Mouse (Mus musculus): ENCODE measurements at regions not wholly inside any gene's neighbourhood (a gene's known extent, or its start where the extent isn't known, plus 50 kb on each side); places are given as distances from the start of the nearest gene placed in this dataset.
"Not testable (repeated sequence)": the region's sequence is repeated elsewhere in the genome, so short reads cannot be mapped to it uniquely, and the experiment has no call there.

GRCm38 (mm10) chr9:115407901-115408470 is 97.8 kb upstream of the Stt3b start:
- H3K4me1 ChIP-seq, result peaks cover 39% of the 10 kb centered on the region
- TF ChIP-seq FLI1 (IDR thresholded peaks at IDR 0.05; ENCODE audit: low read length) (no peak), GATA1 (IDR thresholded peaks at IDR 0.05; ENCODE audit: borderline replicate concordance, low read length) (no peak)
- H3K9me3 ChIP-seq, result no peaks in the 10 kb centered on the region
- H3K36me3 ChIP-seq (replicated peaks; ENCODE audit: low read length), result no peaks in the 10 kb centered on the region
- peaks cover 2% of the 10 kb centered on the region for H3K27me3 ChIP-seq (replicated peaks)
- H3K4me3 ChIP-seq (replicated peaks), result no peak overlapping the region

GRCm38 (mm10) chr9:115408886-115409285 is 98.7 kb upstream of the Stt3b start:
- TF ChIP-seq GATA1 (IDR thresholded peaks at IDR 0.05; ENCODE audit: borderline replicate concordance, low read length) (no peak), FLI1 (IDR thresholded peaks at IDR 0.05; ENCODE audit: low read length) (no peak)
- Histone ChIP-seq H3K27me3 (replicated peaks) (peaks cover 2% of the 10 kb centered on the region), H3K9me3 (no peaks in the 10 kb centered on the region), H3K4me1 (peaks cover 45% of the 10 kb centered on the region), H3K4me3 (replicated peaks) (no peak overlapping the region), H3K36me3 (replicated peaks; ENCODE audit: low read length) (no peaks in the 10 kb centered on the region)

GRCm38 (mm10) chr9:115414190-115414589 is 104.0 kb upstream of the Stt3b start:
- no peak for TF ChIP-seq FLI1 (IDR thresholded peaks at IDR 0.05; ENCODE audit: low read length)
- no peak for TF ChIP-seq GATA1 (IDR thresholded peaks at IDR 0.05; ENCODE audit: borderline replicate concordance, low read length)
- peaks cover 16% of the 10 kb centered on the region for H3K9me3 ChIP-seq
- H3K27me3 ChIP-seq (replicated peaks), result no peaks in the 10 kb centered on the region
- peaks cover 9% of the 10 kb centered on the region for H3K36me3 ChIP-seq (replicated peaks; ENCODE audit: low read length)
- no peak overlapping the region for H3K4me3 ChIP-seq (replicated peaks)
- H3K4me1 ChIP-seq, result peaks cover 45% of the 10 kb centered on the region

GRCm38 (mm10) chr9:115422786-115423185 is 112.6 kb upstream of the Stt3b start:
- Histone ChIP-seq H3K4me1 (peaks cover 14% of the 10 kb centered on the region), H3K27me3 (replicated peaks) (no peaks in the 10 kb centered on the region), H3K4me3 (replicated peaks) (no peak overlapping the region), H3K9me3 (peaks cover 34% of the 10 kb centered on the region), H3K36me3 (replicated peaks; ENCODE audit: low read length) (peaks cover 12% of the 10 kb centered on the region)
- TF ChIP-seq FLI1 (IDR thresholded peaks at IDR 0.05; ENCODE audit: low read length) (no peak), GATA1 (IDR thresholded peaks at IDR 0.05; ENCODE audit: borderline replicate concordance, low read length) (no peak)

- Histone ChIP-seq H3K9me3 (peaks cover 3% of the 10 kb centered on the region), H3K4me1 (peaks cover 22% of the 10 kb centered on the region), H3K4me3 (replicated peaks) (no peak overlapping the region), H3K36me3 (replicated peaks; ENCODE audit: low read length) (peaks cover 3% of the 10 kb centered on the region), H3K27me3 (replicated peaks) (no peaks in the 10 kb centered on the region)
- TF ChIP-seq GATA1 (IDR thresholded peaks at IDR 0.05; ENCODE audit: borderline replicate concordance, low read length) (no peak), FLI1 (IDR thresholded peaks at IDR 0.05; ENCODE audit: low read length) (no peak)
Measured at GRCm38 (mm10) chr9:115426682-115427081, 116.5 kb upstream of the Stt3b start.

- TF ChIP-seq GATA1 (IDR thresholded peaks at IDR 0.05; ENCODE audit: borderline replicate concordance, low read length) (no peak), FLI1 (IDR thresholded peaks at IDR 0.05; ENCODE audit: low read length) (no peak)
- Histone ChIP-seq H3K9me3 (no peaks in the 10 kb centered on the region), H3K27me3 (replicated peaks) (no peaks in the 10 kb centered on the region), H3K4me1 (peaks cover 41% of the 10 kb centered on the region), H3K36me3 (replicated peaks; ENCODE audit: low read length) (peaks cover 3% of the 10 kb centered on the region), H3K4me3 (replicated peaks) (no peak overlapping the region)
Measured at GRCm38 (mm10) chr9:115430271-115430670, 120.0 kb upstream of the Stt3b start.

GRCm38 (mm10) chr9:115434696-115435095 is 124.5 kb upstream of the Stt3b start:
- peaks cover 14% of the 10 kb centered on the region for H3K36me3 ChIP-seq (replicated peaks; ENCODE audit: low read length)
- H3K27me3 ChIP-seq (replicated peaks), result no peaks in the 10 kb centered on the region
- H3K4me3 ChIP-seq (replicated peaks), result no peak overlapping the region
- no peak for TF ChIP-seq FLI1 (IDR thresholded peaks at IDR 0.05; ENCODE audit: low read length)
- no peak for TF ChIP-seq GATA1 (IDR thresholded peaks at IDR 0.05; ENCODE audit: borderline replicate concordance, low read length)
- peaks cover 17% of the 10 kb centered on the region for H3K9me3 ChIP-seq
- peaks cover 36% of the 10 kb centered on the region for H3K4me1 ChIP-seq

- Histone ChIP-seq H3K36me3 (replicated peaks; ENCODE audit: low read length) (peaks cover 16% of the 10 kb centered on the region), H3K27me3 (replicated peaks) (no peaks in the 10 kb centered on the region)
Measured at GRCm38 (mm10) chr9:115436301-115436700, 126.1 kb upstream of the Stt3b start.

GRCm38 (mm10) chr9:115438234-115438633 is 128.0 kb upstream of the Stt3b start:
- peaks cover 43% of the 10 kb centered on the region for H3K4me1 ChIP-seq
- H3K36me3 ChIP-seq (replicated peaks; ENCODE audit: low read length), result peaks cover 16% of the 10 kb centered on the region
- not testable (repeated sequence) for H3K4me3 ChIP-seq (replicated peaks); H3K27me3 ChIP-seq (replicated peaks)
- peaks cover 21% of the 10 kb centered on the region for H3K9me3 ChIP-seq

More at GRCm38 (mm10) chr9:115436301-115436700, 126.1 kb upstream of the Stt3b start:
- H3K9me3 ChIP-seq, result peaks cover 21% of the 10 kb centered on the region
- no peak overlapping the region for H3K4me3 ChIP-seq (replicated peaks)
- H3K4me1 ChIP-seq, result peaks cover 36% of the 10 kb centered on the region
- TF ChIP-seq FLI1 (IDR thresholded peaks at IDR 0.05; ENCODE audit: low read length) (no peak), GATA1 (IDR thresholded peaks at IDR 0.05; ENCODE audit: borderline replicate concordance, low read length) (no peak)

- H3K9me3 ChIP-seq, result peaks cover 9% of the 10 kb centered on the region
- no peaks in the 10 kb centered on the region for H3K27me3 ChIP-seq (replicated peaks)
- no peak for TF ChIP-seq GATA1 (IDR thresholded peaks at IDR 0.05; ENCODE audit: borderline replicate concordance, low read length)
- no peak for TF ChIP-seq FLI1 (IDR thresholded peaks at IDR 0.05; ENCODE audit: low read length)
- H3K36me3 ChIP-seq (replicated peaks; ENCODE audit: low read length), result no peaks in the 10 kb centered on the region
- H3K4me3 ChIP-seq (replicated peaks), result no peak overlapping the region
- H3K4me1 ChIP-seq, result peaks cover 22% of the 10 kb centered on the region
Measured at GRCm38 (mm10) chr9:115446681-115447080, 136.5 kb upstream of the Stt3b start.
